Mouse (Mus musculus): ENCODE results near the gene Rrp1.

DNA sequence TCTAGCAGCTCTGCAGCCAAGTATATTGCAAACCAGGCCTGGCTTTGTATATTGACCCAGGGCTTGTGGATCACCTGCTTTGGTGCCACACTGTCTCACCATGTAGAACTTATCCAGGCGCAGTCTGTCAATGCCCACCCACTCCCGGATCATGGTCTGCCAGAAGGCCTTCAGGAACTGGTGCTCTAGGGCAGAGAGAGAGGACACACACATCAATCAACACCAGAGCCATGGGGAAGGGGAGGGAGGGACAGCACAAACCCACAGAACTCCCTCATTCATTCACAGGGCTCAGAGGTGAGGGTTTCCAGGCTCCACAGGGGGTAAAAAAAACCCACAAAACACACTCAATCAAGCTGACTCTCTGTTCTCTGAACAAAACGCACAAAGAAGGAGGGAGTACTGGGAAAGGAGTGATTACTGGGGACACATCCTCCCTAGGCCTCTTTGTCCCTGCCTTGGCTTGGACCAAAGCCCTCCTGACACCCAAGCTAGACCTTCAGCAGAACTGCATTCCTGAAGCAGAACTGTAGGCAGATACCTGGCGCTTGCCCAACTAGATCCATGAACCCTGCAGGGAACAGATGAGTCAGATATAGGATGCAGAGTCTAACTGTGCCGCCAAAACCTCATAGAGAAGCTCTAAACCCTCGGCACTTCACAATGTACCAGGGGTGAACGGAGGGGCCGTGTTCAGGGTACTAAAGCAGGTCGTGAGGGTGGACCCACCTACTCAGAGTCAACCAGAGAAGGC is 3.6 kb downstream of the Rrp1 start:
- no peak for TF ChIP-seq POLR2A (IDR thresholded peaks at IDR 0.05; ENCODE audit: low read depth, low read length)
- TF ChIP-seq CTCF (IDR thresholded peaks at IDR 0.05; ENCODE audit: extremely low read depth, insufficient read length, insufficient replicate concordance, low read depth, low read length) = no peak
